Mouse (Mus musculus) Patski (cell line): ENCODE results near the gene Supt3. TPM values are rescaled to one million over a fixed set of nuclear protein-coding genes. Genes with fewer than 3 reads are reported as not detected.

ENCODE experiments used
- ATAC-seq: fragments of 100-300 bp; one replicate; pipeline ENCODE4 v1.8.0; 2021
- CTCF ChIA-PET: fragments of 350-600 bp; sonication (Branson Sonifier 250); formaldehyde crosslinking; loops from one replicate; lab custom pipeline; 2022; ENCODE audit warnings: inconsistent platforms; lab: Charles Lee
- POLR2A ChIA-PET: fragments of 350-600 bp; sonication (Branson Sonifier 250); formaldehyde crosslinking; loops from one replicate; lab custom pipeline; 2022; ENCODE audit warnings: antibody characterized with exemption, inconsistent platforms; lab: Charles Lee
- DNase-seq: peaks from one replicate; pipeline ENCODE4 v3.0.0-alpha.2; 2011; ENCODE audit warnings: low read depth, low spot score
- H3K27me3 ChIP-seq: fragments of 371-371 bp; one replicate; pipeline ENCODE4 v1.5.1; 2021
- CTCF ChIP-seq: fragments of 100-300 bp; IDR thresholded peaks from one replicate; pipeline ENCODE4 v1.5.1; 2021
- in situ Hi-C: fragments of 300-500 bp; cut with MboI; formaldehyde crosslinking; loops from 3 replicates; pipeline ENCODE4 v1.11.1; 2018; ENCODE audit warnings: low pct_unique_long_range_greater_than_20kb, mixed read lengths
- polyA plus RNA-seq: library from polyadenylated mRNA; unstranded; gene quantifications from one replicate; pipeline ENCODE4 v1.2.3, GENCODE M21; 2021

The Supt3 gene
- polyA plus RNA-seq, 1 experiment from 2014 or later: 28.5 TPM

GRCm38 (mm10) chr17:44738121-44738637, 38.8 kb upstream of the Supt3 start:
- H3K27me3 ChIP-seq: no peaks in the 10 kb centered on the region
- ChIA-PET CTCF (no interaction called here), POLR2A (interaction anchor here (0.5 kb wide), 1 partner anchor 230 kb away, joined by 3 read pairs; no protein-coding TSS in a partner anchor)
- no peak for ATAC-seq
- no peak for DNase-seq
- in situ Hi-C loops: loop anchor here (5.0 to 10.0 kb wide), 5 partner anchors 34 to 473 kb away; no protein-coding TSS in a partner anchor
- no peak for TF ChIP-seq CTCF

GRCm38 (mm10) chr17:44742246-44742645, 34.7 kb upstream of the Supt3 start:
- ATAC-seq: no peak
- DNase-seq: no peak
- ChIA-PET POLR2A (no interaction called here), CTCF (no interaction called here)
- no peaks in the 10 kb centered on the region for H3K27me3 ChIP-seq
- no peak for TF ChIP-seq CTCF
- in situ Hi-C loops: loop anchor here (10.0 kb wide), 1 partner anchor 633 kb away; no protein-coding TSS in a partner anchor

DNA sequence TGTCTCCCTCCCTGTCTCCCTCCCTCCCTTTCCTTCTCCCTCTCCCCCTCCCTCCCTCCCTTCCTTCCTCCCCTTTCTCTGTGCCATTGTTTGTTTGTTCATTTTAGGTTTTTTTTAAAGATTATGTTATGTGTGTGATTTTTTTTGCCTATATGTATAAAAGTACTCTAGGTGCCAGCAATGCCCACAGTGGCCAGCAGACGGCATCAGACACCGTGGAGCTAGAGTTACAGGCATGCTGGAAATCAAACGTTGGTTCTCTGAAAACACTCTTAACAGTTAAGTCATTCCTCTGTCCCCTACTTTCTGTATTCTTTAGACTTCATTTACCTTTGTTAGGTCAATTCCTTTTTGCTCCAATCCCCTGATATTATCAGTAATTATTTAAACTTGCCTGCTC, 33.2 kb upstream of the Supt3 start:
- ChIA-PET POLR2A (no interaction called here), CTCF (no interaction called here)
- ATAC-seq: no peak
- H3K27me3 ChIP-seq: no peaks in the 10 kb centered on the region
- no peak for TF ChIP-seq CTCF
- in situ Hi-C loops: loop anchor here (10.0 kb wide), 1 partner anchor 631 kb away; no protein-coding TSS in a partner anchor
- DNase-seq: no peak

- H3K27me3 ChIP-seq: no peaks in the 10 kb centered on the region
- ChIA-PET CTCF (no interaction called here), POLR2A (no interaction called here)
- no peak for TF ChIP-seq CTCF
- in situ Hi-C loops: loop anchor here (10.0 kb wide), 1 partner anchor 629 kb away; no protein-coding TSS in a partner anchor
- DNase-seq (no peak), ATAC-seq (no peak)
Measured at GRCm38 (mm10) chr17:44745378-44745777, 31.6 kb upstream of the Supt3 start.

GRCm38 (mm10) chr17:44766318-44766717, 10.6 kb upstream of the Supt3 start:
- ATAC-seq (no peak), DNase-seq (no peak)
- TF ChIP-seq CTCF: no peak
- ChIA-PET CTCF (no interaction called here), POLR2A (no interaction called here)
- H3K27me3 ChIP-seq: no peaks in the 10 kb centered on the region
- in situ Hi-C loops: loop anchor here (10.0 kb wide), 1 partner anchor 502 kb away; no protein-coding TSS in a partner anchor

- DNase-seq (no peak), ATAC-seq (no peak)
- no peak for TF ChIP-seq CTCF
- CTCF ChIA-PET: no interaction called here
- POLR2A ChIA-PET: no interaction called here
- no peaks in the 10 kb centered on the region for H3K27me3 ChIP-seq
- in situ Hi-C loops: loop anchor here (10.0 kb wide), 1 partner anchor 502 kb away; no protein-coding TSS in a partner anchor
Measured at GRCm38 (mm10) chr17:44766975-44767374, 10.0 kb upstream of the Supt3 start.

DNA sequence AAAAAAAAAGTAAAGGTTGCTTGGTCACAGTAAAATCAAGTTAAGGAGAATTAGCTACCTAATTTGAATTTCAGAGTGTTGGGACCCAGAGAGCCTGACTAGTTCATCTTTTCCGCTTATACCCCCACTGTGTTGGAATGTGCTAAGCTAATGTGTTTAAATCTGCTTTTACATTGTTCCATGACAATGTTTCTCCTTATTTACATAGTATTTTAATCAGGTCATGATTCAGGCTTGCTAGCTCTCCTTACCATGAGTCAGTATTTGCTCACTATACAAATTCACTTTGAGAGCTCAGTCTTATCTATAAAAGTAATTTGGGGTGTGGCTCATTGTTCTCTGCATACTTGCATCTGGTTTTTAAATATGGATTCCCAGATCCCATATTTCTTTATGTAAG, 9.6 kb upstream of the Supt3 start:
- ChIA-PET CTCF (interaction anchor here (0.7 kb wide), 1 partner anchor 9 kb away, joined by 3 read pairs; no protein-coding TSS in a partner anchor), POLR2A (no interaction called here)
- TF ChIP-seq CTCF: no peak
- H3K27me3 ChIP-seq: no peaks in the 10 kb centered on the region
- in situ Hi-C loops: loop anchor here (10.0 kb wide), 1 partner anchor 503 kb away; no protein-coding TSS in a partner anchor
- ATAC-seq (peak; percentile 35), DNase-seq (no peak)

GRCm38 (mm10) chr17:44768522-44768921, 8.4 kb upstream of the Supt3 start:
- no peak for ATAC-seq
- no peak for TF ChIP-seq CTCF
- no peak for DNase-seq
- POLR2A ChIA-PET: no interaction called here
- no peaks in the 10 kb centered on the region for H3K27me3 ChIP-seq
- CTCF ChIA-PET: no interaction called here
- in situ Hi-C loops: loop anchor here (10.0 kb wide), 1 partner anchor 504 kb away; no protein-coding TSS in a partner anchor

GRCm38 (mm10) chr17:44770871-44771270, 6.1 kb upstream of the Supt3 start:
- DNase-seq: peak; percentile 64
- POLR2A ChIA-PET: no interaction called here

GRCm38 (mm10) chr17:44772576-44772975, 4.4 kb upstream of the Supt3 start:
- no peaks in the 10 kb centered on the region for H3K27me3 ChIP-seq
- in situ Hi-C loops: loop anchor here (5.0 kb wide), 1 partner anchor 35 kb away; no protein-coding TSS in a partner anchor
- no peak for TF ChIP-seq CTCF
- DNase-seq (no peak), ATAC-seq (no peak)
- POLR2A ChIA-PET: no interaction called here
- CTCF ChIA-PET: no interaction called here

More at GRCm38 (mm10) chr17:44770871-44771270, 6.1 kb upstream of the Supt3 start:
- peak; percentile 47 for ATAC-seq
- CTCF ChIA-PET: no interaction called here
- no peak for TF ChIP-seq CTCF
- no peaks in the 10 kb centered on the region for H3K27me3 ChIP-seq
- in situ Hi-C loops: loop anchor here (5.0 kb wide), 1 partner anchor 34 kb away; no protein-coding TSS in a partner anchor

DNA sequence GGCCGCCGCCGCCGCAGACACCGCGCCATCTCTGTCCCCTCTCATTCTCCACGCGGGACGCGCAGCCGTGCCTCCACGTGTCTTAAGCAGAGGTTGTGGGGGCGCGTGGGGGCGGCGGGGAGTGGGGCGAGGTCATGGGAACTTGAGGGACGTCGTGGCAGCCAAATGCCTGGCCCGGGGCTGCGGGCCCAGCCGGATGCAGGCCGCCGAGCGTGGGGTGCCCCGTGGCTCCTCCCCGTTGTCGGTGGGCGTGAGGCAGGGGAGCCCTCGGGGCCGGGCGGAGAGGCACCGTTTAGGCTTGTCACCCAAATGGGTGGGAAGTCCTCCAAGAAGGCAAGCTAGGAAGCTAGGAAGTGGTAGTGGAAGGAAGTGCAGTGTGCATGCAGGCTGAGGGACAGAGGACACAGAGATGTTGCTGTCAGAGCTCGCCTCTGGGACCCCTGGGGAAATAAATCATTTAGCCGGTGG, 419 bp downstream of the Supt3 start:
- ChIA-PET CTCF (interaction anchor here (0.8 to 3.4 kb wide), 5 partner anchors 11 to 498 kb away, joined by 3 to 17 read pairs (median 3); no protein-coding TSS in a partner anchor), POLR2A (interaction anchor here (0.6 to 1.1 kb wide), 2 partner anchors 242 to 557 kb away, joined by 3 to 6 read pairs; no protein-coding TSS in a partner anchor)
- no peaks in the 10 kb centered on the region for H3K27me3 ChIP-seq
- in situ Hi-C loops: loop anchor here (25.0 kb wide), 1 partner anchor 485 kb away; no protein-coding TSS in a partner anchor
- DNase-seq: no peak
- ATAC-seq: peak; percentile 84
- no peak for TF ChIP-seq CTCF
